Mouse (Mus musculus) telencephalon, adult 2 months (tissue): ENCODE measurements at regions not wholly inside any gene's neighbourhood (a gene's known extent, or its start where the extent isn't known, plus 50 kb on each side); places are given as distances from the start of the nearest gene placed in this dataset.

Source experiments
- DNase-seq: peaks from one replicate; pipeline ENCODE4 v3.0.0-alpha.2; 2011; ENCODE audit warnings: low read depth, low spot score

- no peak for DNase-seq
Measured at GRCm38 (mm10) chr4:54602513-54603205, 342.2 kb upstream of the Zfp462 start.

DNA sequence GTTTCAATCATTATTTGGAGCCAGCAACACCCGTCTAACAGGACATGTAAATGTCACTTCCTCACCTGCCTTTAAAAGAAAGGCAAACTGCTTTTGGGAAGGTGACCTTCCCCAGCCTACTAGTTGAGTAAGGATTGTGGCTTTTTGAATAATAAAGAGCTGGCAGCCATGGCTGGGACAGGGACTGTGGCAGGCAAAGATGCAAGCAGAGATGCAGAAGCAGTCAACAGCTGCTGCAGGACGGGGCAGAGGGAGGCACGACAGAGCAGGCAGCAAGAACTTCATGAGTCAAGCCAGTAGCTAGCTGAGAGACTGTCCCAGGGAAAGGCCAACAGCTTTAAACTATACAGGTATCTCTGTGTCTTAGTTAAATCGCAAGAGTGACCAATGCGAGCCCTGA lies 334.7 kb upstream of the Zfp462 start:
- no peak for DNase-seq

DNA sequence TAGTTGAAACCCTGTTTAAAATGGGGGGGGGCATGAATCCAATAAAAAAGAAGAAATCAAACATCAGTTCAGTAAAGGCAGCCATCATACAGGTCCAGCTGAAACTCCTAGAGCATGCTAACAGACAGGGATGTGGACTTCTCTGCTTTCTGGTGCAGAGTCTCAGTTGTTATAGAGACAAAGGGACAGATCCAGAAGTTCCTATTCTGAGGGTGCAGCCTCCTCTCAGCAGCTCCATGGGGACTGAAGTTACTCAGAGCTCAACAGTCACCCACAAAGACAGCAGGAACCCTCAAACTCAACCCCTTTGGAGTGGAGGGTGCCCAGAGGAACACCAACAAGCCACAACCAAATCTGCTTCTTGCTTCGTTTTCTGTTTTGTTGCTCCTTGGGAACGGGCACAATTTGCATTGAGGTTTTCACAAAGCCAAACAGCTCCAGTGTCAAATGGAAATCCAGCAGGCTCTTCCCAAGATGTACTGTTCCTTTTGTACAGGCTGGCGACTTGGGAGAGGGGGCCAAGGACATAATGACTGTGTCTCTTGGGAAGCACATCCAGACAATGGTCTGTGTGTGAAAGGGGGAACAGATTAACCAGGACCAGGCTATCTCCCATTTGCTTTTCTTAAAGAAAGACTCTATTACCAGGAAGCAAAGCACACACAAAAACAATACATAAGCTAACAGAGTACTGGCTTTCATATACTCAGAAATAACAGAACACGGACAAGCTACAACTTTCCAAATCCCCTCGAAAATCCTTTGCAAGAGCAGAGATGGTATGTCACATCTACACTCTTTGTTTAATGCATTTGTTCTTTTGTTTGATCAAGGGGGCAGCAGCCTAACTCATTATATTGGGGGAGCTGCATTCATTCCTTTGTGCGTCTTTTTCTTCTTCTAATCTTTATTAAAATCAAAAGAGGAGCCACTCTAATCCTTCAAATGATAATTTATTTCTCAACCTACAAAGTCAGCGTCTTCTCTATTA lies 332.6 kb upstream of the Zfp462 start:
- DNase-seq, result no peak

DNA sequence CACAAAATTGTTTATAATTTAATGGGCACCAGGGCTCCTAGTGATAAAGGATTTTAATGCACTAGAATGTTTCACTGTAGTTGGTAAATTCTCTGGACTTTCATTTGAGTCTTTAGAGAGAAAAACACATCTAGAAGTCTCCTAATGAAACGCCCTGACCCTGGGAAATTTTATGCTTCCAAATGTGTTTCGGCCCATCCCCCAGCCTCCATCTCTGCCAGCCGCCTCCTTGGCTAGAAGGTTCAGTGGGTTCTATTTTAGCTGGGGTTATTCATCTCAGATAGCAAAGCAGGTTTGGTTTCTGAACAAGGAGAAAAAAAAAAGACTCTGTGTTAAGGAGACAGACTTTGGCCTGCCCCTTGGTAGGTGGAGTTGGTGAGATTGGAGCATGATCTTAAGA lies 331.8 kb upstream of the Zfp462 start:
- DNase-seq, result no peak

DNA sequence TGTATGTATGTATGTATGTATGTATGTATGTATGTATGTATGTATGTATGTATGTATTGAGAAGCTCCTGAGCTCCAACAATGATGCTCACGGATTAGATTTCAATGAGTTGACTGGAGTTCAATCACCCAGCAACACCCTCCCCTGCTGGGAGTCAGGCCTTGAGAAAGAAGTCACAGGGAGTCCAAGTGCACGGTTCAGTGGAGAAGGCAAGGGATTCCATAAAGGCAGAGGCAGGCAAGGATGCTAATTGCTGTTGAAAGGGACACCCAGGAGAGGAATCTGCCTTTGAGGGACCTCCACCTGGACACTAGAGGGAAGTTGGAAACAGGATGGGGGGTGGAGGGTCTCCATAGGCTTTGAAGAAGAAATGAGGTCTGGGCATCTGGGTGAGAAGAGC lies 331.2 kb upstream of the Zfp462 start:
- DNase-seq, result no peak

DNA sequence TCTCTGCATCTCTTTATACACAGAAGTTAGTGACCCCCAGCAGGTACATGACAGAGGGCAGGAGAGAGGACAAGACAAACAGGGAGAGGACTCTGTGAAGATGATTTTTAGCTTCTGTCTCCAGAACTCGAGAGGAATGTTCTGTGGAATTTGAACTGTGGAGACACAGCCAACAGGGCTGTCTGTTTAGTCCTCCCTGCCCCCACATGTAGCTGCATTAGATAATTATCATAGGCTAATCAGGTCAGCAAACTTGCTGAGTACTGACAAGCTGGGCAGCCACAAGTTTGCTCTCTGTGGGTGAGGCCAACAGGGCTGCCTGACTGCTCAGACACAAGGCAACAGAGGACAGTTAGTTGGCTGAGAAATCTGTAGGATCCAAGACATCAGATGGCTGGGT lies 329.0 kb upstream of the Zfp462 start:
- no peak for DNase-seq

DNA sequence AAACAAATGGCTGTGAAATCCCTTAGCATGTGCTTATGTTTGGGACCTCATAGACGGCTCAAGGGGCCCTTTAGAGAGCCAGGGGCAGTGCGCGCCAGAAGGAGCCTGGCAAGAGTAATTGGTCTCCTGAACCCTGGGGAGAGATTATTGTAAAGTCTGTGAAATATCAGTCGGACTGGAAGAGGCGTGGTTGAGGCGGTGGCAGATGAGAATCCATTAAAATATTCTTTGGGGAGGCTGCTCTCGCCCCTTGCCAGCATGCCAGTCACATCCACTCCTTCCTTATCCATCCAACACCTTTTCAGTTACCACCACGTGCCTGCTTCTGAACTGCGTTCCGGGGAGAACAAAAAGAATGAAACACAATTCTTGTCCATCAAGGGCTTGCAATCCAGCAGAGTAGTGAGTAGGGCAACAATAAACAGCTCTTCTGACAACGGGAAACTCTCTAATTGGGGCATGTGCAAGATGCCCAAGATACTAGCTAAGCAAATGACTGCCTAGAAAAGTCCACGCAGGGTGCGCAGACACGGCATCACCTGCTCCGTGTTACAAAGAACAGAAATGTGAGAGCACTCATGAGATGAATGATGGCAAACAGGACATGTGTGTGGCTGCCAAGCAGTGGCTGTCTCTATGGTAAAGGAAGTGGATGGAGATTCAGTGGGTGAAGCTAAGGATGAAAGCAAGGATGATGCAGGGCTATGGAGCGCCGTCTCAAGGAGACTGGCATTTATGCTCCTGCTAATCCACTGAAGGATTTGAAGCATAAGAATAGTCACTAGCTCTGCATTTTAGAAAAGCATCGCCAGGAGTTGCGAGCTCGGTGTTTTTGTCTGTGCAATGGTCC lies 320.6 kb upstream of the Zfp462 start:
- no peak for DNase-seq

DNA sequence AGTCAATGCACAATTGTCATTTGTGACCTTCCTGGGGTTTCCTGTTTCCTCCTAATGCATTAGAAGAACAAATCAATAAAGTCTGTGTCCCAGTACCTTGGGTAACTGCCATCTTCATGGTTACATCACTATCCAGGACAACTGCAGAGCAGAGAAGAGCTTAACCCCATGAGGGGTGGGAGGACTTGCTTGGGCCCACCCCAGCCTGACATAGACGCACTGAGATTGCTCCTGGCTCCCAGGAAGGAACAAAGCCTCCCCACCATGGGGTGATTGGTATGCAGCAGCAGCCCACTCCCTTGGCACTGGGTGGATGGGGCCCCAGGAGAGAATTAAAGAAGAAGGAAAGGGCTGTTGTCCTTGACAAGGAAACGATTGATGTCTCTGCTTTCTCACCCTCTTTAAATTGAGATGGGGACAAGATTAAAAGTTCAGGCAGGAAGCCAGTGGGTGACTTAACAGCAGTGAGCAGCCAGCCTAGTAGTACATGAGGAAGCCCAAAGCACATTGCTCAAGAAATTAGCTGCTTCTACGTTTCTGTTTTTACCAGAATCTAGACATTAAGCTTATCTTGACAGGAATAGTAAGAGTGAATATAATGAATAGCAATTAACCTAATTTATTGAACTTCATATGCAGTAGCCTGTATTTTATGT lies 307.7 kb upstream of the Zfp462 start:
- DNase-seq, result no peak

DNA sequence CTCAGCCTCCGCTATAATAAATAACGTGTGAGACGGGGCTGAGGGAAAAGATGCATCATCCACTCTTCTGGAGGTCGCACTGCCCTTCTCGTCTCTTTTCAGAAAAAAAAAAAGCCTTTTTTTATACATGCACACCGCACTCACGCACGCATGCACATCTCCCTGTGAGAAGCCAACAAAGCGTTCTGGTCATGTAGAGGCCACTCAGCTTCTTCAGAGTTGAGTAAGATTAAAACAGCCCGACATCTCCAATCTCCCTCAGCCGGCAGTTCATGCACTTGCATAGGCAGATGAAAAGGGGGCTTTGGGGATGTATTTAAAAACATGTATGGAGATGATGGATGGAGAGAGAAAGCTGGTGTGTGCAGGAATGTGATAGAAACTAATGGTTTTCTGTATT lies 298.8 kb upstream of the Zfp462 start:
- no peak for DNase-seq

DNA sequence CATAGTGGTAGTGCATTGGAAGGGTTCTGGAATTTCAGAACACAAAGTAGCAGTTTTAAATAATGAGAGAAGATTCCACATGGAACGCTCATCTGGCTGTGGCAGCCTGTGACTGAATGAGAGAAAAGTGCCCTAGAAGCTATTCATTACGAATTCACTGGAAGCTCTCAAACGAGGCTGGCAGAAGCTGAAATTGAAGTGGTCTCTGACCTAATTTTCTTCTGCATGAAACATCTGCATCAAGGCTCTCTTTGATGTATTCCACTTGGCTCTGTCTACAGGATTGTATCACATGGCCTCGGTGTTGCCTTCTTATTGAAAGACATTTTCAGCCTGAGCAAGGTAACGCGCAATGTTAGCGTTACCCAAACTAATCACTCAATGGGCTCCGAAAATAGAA lies 298.4 kb upstream of the Zfp462 start:
- DNase-seq, result no peak

DNA sequence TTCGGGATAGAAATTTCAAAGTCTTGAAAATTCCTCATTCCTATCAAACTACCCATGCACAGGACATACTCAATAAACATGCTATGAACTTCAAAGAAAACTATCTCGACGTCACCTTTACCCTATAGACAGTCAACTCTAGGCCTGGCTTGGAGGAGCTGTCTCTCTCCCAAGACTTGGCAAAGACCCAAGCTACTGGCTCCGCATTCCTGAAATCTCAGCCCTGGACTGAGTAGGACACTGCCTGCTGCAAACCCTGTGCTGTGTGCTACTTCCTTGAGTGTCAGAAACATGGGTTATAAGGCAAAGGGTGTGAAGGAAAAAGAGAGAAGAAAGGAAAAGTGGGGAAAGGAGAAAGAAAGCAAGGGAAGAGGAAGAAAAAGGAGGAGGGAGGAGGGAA lies 296.6 kb upstream of the Zfp462 start:
- no peak for DNase-seq

- DNase-seq, result no peak
Measured at GRCm38 (mm10) chr4:54651646-54652110, 293.2 kb upstream of the Zfp462 start.

DNA sequence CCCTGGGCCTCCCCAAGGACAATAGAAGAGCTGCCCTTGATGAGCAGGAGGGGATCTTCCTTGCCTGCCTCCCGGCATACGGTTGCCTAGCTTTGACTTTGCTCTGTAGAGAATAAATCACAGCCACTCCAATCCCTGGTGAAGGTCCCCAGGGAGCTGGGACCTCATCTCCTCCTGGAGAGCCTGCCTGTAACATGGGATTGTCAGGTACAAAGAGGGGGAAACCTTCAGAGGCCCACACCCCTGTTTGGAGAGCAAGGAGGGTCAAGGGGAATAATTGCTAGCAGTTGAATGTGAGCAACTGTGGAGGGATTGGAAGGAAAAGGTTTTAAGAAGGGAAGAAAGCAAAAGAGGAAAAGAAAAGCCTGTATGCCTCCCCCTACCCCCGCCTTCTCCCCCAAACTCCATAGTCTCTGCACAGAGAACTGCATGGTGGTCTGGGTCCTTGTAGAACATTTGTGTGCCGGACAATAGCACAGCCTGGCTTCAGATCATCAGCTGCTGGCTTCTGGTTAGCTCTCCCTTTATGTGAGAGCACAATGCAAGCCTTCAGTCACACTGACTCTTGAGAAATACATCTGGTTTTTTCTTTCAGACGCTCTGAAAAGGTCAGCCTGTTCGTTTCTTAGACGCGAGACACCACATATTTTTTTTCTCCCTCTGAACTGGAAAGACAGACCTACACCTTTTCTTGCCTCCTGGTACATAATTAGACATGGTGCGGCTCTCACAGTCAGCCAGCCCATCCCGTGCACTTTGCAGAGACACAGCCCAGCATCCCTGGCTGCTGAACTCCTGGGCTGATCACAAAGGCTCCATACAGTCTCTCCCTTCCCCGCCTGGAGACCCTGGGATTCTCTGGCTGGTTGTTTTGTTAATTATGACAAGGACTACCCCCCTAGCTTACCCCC lies 292.5 kb upstream of the Zfp462 start:
- no peak for DNase-seq

DNA sequence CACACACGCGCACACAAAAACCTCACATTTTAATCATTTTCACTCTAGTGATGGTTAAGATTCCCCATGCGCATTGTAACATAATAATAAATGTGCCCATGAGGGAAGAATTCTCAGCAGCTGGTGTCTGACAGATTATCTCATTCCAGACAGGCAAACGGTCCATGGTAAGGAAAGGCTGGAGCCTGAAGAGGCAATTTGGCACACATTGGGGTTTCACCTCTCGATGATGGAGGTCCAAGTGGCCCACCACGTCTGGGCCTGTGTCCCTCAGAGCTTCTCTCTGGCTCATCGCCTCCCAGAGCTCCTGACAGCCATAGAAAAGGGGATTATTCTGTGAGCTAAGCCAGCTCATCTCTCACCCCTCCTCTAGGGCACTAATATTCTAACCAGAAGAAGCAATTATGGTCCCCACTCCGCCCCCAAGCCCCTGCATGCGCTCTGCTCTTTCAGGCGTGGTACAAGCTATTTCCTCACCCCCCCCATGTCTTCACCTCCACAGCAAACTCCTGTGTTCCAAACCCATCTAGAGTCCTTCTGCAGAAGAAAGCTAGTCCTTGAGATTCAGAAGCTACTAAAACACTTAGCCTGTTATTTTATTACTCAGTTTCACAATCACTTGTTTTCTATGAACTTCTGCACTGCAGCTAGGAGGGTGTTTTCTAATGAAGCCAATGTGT lies 291.6 kb upstream of the Zfp462 start:
- no peak for DNase-seq
